In genomic region chr10:122096462-122096979, GRCm38 (mm10) we compare ENCODE assay signal across 8 mouse cellular contexts. TPM values are rescaled to one million over a fixed set of nuclear protein-coding genes. Genes with fewer than 3 reads are reported as not detected.
DNase-seq lines count a peak whose midpoint lies in the region; ATAC-seq and TF ChIP-seq lines count a peak whose summit lies in the region.

No protein-coding gene starts in this region.

- H3K36me3 ChIP-seq in heart, embryonic 13.5 days = peaks cover 27% of the 10 kb centered on the region
- peaks cover 0 to 25% of the 10 kb centered on the region in 2 experiments for H3K36me3 ChIP-seq in CH12.LX (replicated peaks in 1 of 2; ENCODE audit: control insufficient read depth in 1 of 2, insufficient read depth in 1 of 2, low read length in 1 of 2)
- 0 out of 2 replicates have a peak, but pooled peaks cover 6% of the 10 kb centered on the region for H3K36me3 ChIP-seq in hindbrain, embryonic 15.5 days

- no peaks in the 10 kb centered on the region for H3K9me3 ChIP-seq in heart, embryonic 13.5 days
- H3K9me3 ChIP-seq in CH12.LX (replicated peaks; ENCODE audit: low read length) = no peaks in the 10 kb centered on the region
- no peaks in the 10 kb centered on the region for H3K9me3 ChIP-seq in hindbrain, embryonic 15.5 days

- H3K79me2 ChIP-seq in CH12.LX (replicated peaks; ENCODE audit: control insufficient read depth, extremely low read depth, insufficient read depth, poor library complexity, severe bottlenecking) = peaks cover 5% of the 10 kb centered on the region; the same call in 1 of the 2 replicates

- peak overlapping the region; percentile 83 for H3K4me2 ChIP-seq in heart, embryonic 13.5 days
- H3K4me2 ChIP-seq in CH12.LX (ENCODE audit: insufficient read depth, low read depth, poor library complexity, severe bottlenecking) = peak overlapping the region; percentile 18
- peak overlapping the region; percentile 91 for H3K4me2 ChIP-seq in hindbrain, embryonic 15.5 days

- peak overlapping the region; percentile 93 for H3K9ac ChIP-seq in heart, embryonic 13.5 days
- H3K9ac ChIP-seq in CH12.LX (ENCODE audit: insufficient read depth, low read depth) = peak overlapping the region; percentile 75
- peak overlapping the region; percentile 86 for H3K9ac ChIP-seq in hindbrain, embryonic 15.5 days

- peaks cover 12% of the 10 kb centered on the region for H3K4me1 ChIP-seq in heart, embryonic 13.5 days
- H3K4me1 ChIP-seq in CH12.LX (ENCODE audit: control insufficient read depth in 1 of 2, insufficient read depth in 2 of 2) = peaks cover 3 to 15% of the 10 kb centered on the region in 2 experiments
- H3K4me1 ChIP-seq in hindbrain, embryonic 15.5 days (replicated peaks) = peaks cover 12% of the 10 kb centered on the region

- TF ChIP-seq EP300 in CH12.LX (IDR thresholded peaks at IDR 0.05; ENCODE audit: low read length) = no peak

- no peaks in the 10 kb centered on the region for H3K27me3 ChIP-seq in heart, embryonic 13.5 days (replicated peaks)
- no peaks in the 10 kb centered on the region for H3K27me3 ChIP-seq in CH12.LX (replicated peaks)
- no peaks in the 10 kb centered on the region for H3K27me3 ChIP-seq in hindbrain, embryonic 15.5 days

- no peak for TF ChIP-seq RAD21 in CH12.LX (IDR thresholded peaks at IDR 0.05; ENCODE audit: low read depth, low read length)

- under 1% methylated on average over 48 of the region's 48 CpGs for WGBS in heart, embryonic 13.5 days
- whole genome bisulfite sequencing in hindbrain, embryonic 15.5 days = under 1% methylated on average over 48 of the region's 48 CpGs

- ATAC-seq in heart, embryonic 13.5 days (ENCODE audit: extremely low read depth, insufficient number of reproducible peaks, low FRiP score, low TSS enrichment) = peak; percentile 48
- ATAC-seq in hindbrain, embryonic 15.5 days (ENCODE audit: low FRiP score, low read depth) = no peak; the same call in 1 of the 2 replicates

- dilution Hi-C loops in CH12.LX (cut with MboI; ENCODE audit: extremely low pct_ligation_motif_present, extremely low pct_unique_long_range_greater_than_20kb, low sequenced_read_pairs) = no loop called here

- in situ Hi-C loops in CH12.LX (cut with MboI; ENCODE audit: low pct_ligation_motif_present, low pct_unique_long_range_greater_than_20kb, low sequenced_read_pairs) = no loop called here

- peak overlapping the region; percentile 93 for H3K27ac ChIP-seq in heart, embryonic 13.5 days (replicated peaks)
- H3K27ac ChIP-seq in CH12.LX (ENCODE audit: insufficient read depth, low read depth) = 0 out of 2 replicates have a peak overlapping the region, but pooled peaks have one; percentile 9
- H3K27ac ChIP-seq in hindbrain, embryonic 15.5 days (replicated peaks) = peak overlapping the region; percentile 93

- TF ChIP-seq CTCF in CH12.LX (conservative IDR thresholded peaks at IDR 0.05 in 1 of 2, IDR thresholded peaks at IDR 0.05 in 1 of 2; ENCODE audit: low read depth in 2 of 2, low read length in 2 of 2) = no peak

- no peak for TF ChIP-seq POLR2A in CH12.LX (IDR thresholded peaks at IDR 0.05; ENCODE audit: low read depth, low read length)

- DNase-seq in heart, postnatal 4 days = no peak
- peak; percentile 37 for DNase-seq in CH12.LX (ENCODE audit: extremely low read depth)
- peak; percentile 7 for DNase-seq in c-Kit-positive CD71-positive TER-119-positive erythroid progenitor cells, embryonic 14.5 days (ENCODE audit: low spot score)
- peak; percentile 72 for DNase-seq in mesoderm, embryonic 11.5 days (ENCODE audit: low read depth, low spot score)
- no peak for DNase-seq in natural killer cell, adult 2 months (ENCODE audit: low spot score in 2 of 2)
- DNase-seq in B cell, adult 2 months = no peak

- H3K4me3 ChIP-seq in heart, embryonic 13.5 days = peak overlapping the region; percentile 82
- H3K4me3 ChIP-seq in CH12.LX (replicated peaks in 1 of 3; ENCODE audit: low read depth in 2 of 3, low read length in 2 of 3, poor library complexity in 1 of 3) = peak overlapping the region; percentile 45 to 85 (median 76)
- H3K4me3 ChIP-seq in hindbrain, embryonic 15.5 days = peak overlapping the region; percentile 89

TF ChIP-seq in CH12.LX, 34 proteins besides CTCF, POLR2A, EP300 and RAD21:
- TF ChIP-seq PAX5 (IDR thresholded peaks at IDR 0.05; ENCODE audit: low read length) = no peak
- TF ChIP-seq NELFE (IDR thresholded peaks at IDR 0.05; ENCODE audit: low read depth, low read length) = no peak
- TF ChIP-seq MAFK (IDR thresholded peaks at IDR 0.05; ENCODE audit: insufficient replicate concordance, low read length) = no peak
- peak; percentile 53 for TF ChIP-seq NRF1 (IDR thresholded peaks at IDR 0.05; ENCODE audit: low read depth, low read length)
- 0 out of 2 replicates have a peak, but pooled peaks have one; percentile 8 for TF ChIP-seq TBP (conservative IDR thresholded peaks at IDR 0.05; ENCODE audit: low read depth, low read length)
- TF ChIP-seq ZC3H11A (IDR thresholded peaks at IDR 0.05; ENCODE audit: low read depth, low read length) = no peak
- TF ChIP-seq JUND (conservative IDR thresholded peaks at IDR 0.05; ENCODE audit: low read depth, low read length) = no peak
- no peak for TF ChIP-seq SMC3 (IDR thresholded peaks at IDR 0.05; ENCODE audit: low read depth, low read length)
- TF ChIP-seq RCOR1 (conservative IDR thresholded peaks at IDR 0.05; ENCODE audit: low read depth, low read length) = no peak
- TF ChIP-seq CHD1 (IDR thresholded peaks at IDR 0.05; ENCODE audit: low read depth, low read length) = no peak
- TF ChIP-seq USF1 (IDR thresholded peaks at IDR 0.05; ENCODE audit: low read depth, low read length) = peak; percentile 60
- 0 out of 2 replicates have a peak, but pooled peaks have one; percentile 35 for TF ChIP-seq MEF2A (IDR thresholded peaks at IDR 0.05; ENCODE audit: borderline replicate concordance, low read depth, low read length)
- peak; percentile 94; the same call in 1 of the 2 replicates for TF ChIP-seq UBTF (IDR thresholded peaks at IDR 0.05; ENCODE audit: low read depth, low read length)
- TF ChIP-seq CHD2 (IDR thresholded peaks at IDR 0.05; ENCODE audit: low read length) = no peak
- TF ChIP-seq ZKSCAN1 (IDR thresholded peaks at IDR 0.05; ENCODE audit: borderline replicate concordance, low read depth, low read length) = no peak
- TF ChIP-seq HCFC1 (IDR thresholded peaks at IDR 0.05; ENCODE audit: low read depth, low read length) = 0 out of 2 replicates have a peak, but pooled peaks have one; percentile 32
- TF ChIP-seq MYC (IDR thresholded peaks at IDR 0.05; ENCODE audit: low read depth, low read length) = 0 out of 2 replicates have a peak, but pooled peaks have one; percentile 46
- no peak for TF ChIP-seq E2F4 (IDR thresholded peaks at IDR 0.05; ENCODE audit: insufficient replicate concordance, low read depth, low read length)
- TF ChIP-seq IRF4 (IDR thresholded peaks at IDR 0.05; ENCODE audit: low read depth, low read length) = peak; percentile 6; the same call in 1 of the 2 replicates
- TF ChIP-seq TCF12 (IDR thresholded peaks at IDR 0.05; ENCODE audit: low read depth, low read length) = 0 out of 2 replicates have a peak, but pooled peaks have one; percentile 25
- no peak for TF ChIP-seq POLR2AphosphoS2 (IDR thresholded peaks at IDR 0.05; ENCODE audit: low read depth, low read length)
- no peak for TF ChIP-seq ZMIZ1 (IDR thresholded peaks at IDR 0.05; ENCODE audit: low read depth, low read length)
- no peak for TF ChIP-seq ETS1 (conservative IDR thresholded peaks at IDR 0.05; ENCODE audit: low read depth, low read length)
- peak; percentile 56 for TF ChIP-seq ZNF384 (IDR thresholded peaks at IDR 0.05; ENCODE audit: low read depth, low read length)
- peak; percentile 48 for TF ChIP-seq ELF1 (IDR thresholded peaks at IDR 0.05; ENCODE audit: low read depth, low read length)
- no peak for TF ChIP-seq MAZ (IDR thresholded peaks at IDR 0.05; ENCODE audit: low read depth, low read length)
- TF ChIP-seq JUN (IDR thresholded peaks at IDR 0.05; ENCODE audit: insufficient read depth, low read depth, low read length) = no peak
- TF ChIP-seq SIN3A (IDR thresholded peaks at IDR 0.05; ENCODE audit: low read length) = peak; percentile 63; the same call in 1 of the 2 replicates
- no peak for TF ChIP-seq GABPA (IDR thresholded peaks at IDR 0.05; ENCODE audit: insufficient replicate concordance, low read depth, low read length)
- TF ChIP-seq MAX (IDR thresholded peaks at IDR 0.05; ENCODE audit: low read length) = peak; percentile 80; the same call in 1 of the 2 replicates
- TF ChIP-seq USF2 (conservative IDR thresholded peaks at IDR 0.05; ENCODE audit: low read depth, low read length) = peak; percentile 47; the same call in 1 of the 2 replicates
- peak; percentile 89 for TF ChIP-seq MXI1 (IDR thresholded peaks at IDR 0.05; ENCODE audit: low read depth, low read length)
- no peak for TF ChIP-seq KAT2A (IDR thresholded peaks at IDR 0.05; ENCODE audit: insufficient replicate concordance, low read length)
- peak; percentile 42; the same call in 1 of the 2 replicates for TF ChIP-seq BHLHE40 (IDR thresholded peaks at IDR 0.05; ENCODE audit: low read depth, low read length)

RNA-seq across cellular contexts. Expression of gene Rxylt1, which starts 0.7 kb away (rescaled TPM):
- 36.2 and 41.6 TPM in 2 replicates for polyA plus RNA-seq in heart, embryonic 13.5 days (2015; fragmentation: Nextera tagmentation; extraction: Ambion mirVana)
- 10 to 100 TPM; 45.0 to 47.3 TPM for total RNA-seq in heart, postnatal 4 days (2021)
- total RNA-seq in CH12.LX (2012; rRNA removed) (19.5 and 22.9 TPM in 2 replicates), CH12.LX (2014; rRNA removed) (78.0 and 90.9 TPM in 2 replicates)
- 57.4 and 68.7 TPM in 2 replicates for polyA plus RNA-seq in CH12.LX (2012; ENCODE audit: insufficient read length, low read depth)
- 39.5 and 42.3 TPM in 2 replicates for polyA plus RNA-seq in hindbrain, embryonic 15.5 days (2015; fragmentation: Nextera tagmentation; extraction: Ambion mirVana)

RNA-seq across cellular contexts. Expression of gene Srgap1, which starts 49.4 kb away (rescaled TPM):
- polyA plus RNA-seq in heart, embryonic 13.5 days (2015; fragmentation: Nextera tagmentation; extraction: Ambion mirVana) = 8.0 and 8.9 TPM in 2 replicates
- 10 to 100 TPM; 11.9 to 13.2 TPM for total RNA-seq in heart, postnatal 4 days (2021)
- total RNA-seq in CH12.LX (2012; rRNA removed) = not detected in 2 replicates
- not detected in 2 replicates for total RNA-seq in CH12.LX (2014; rRNA removed)
- polyA plus RNA-seq in CH12.LX (2012; ENCODE audit: insufficient read length, low read depth) = not detected in 2 replicates
- 36.4 and 38.2 TPM in 2 replicates for polyA plus RNA-seq in hindbrain, embryonic 15.5 days (2015; fragmentation: Nextera tagmentation; extraction: Ambion mirVana)

Comparison
In these comparisons a context has a peak if more than half of its experiments do, and no peak if none do; other contexts are left out.
1. H3K27ac ChIP-seq: peak in every context shown above with its lines; median percentile 93 in heart, embryonic 13.5 days; 93 in hindbrain, embryonic 15.5 days; 9 in CH12.LX.
2. H3K4me2 ChIP-seq: peak in every context shown above with its lines; median percentile 91 in hindbrain, embryonic 15.5 days; 83 in heart, embryonic 13.5 days; 18 in CH12.LX.
3. DNase-seq: peak in CH12.LX (single experiment), c-Kit-positive CD71-positive TER-119-positive erythroid progenitor cells, embryonic 14.5 days (single experiment) and mesoderm, embryonic 11.5 days (single experiment); none in heart, postnatal 4 days (single experiment), natural killer cell, adult 2 months (0 of 2) and B cell, adult 2 months (0 of 2).
4. Peak in every context shown above with its lines, with median percentiles within 50 percentile points of each other: H3K4me3 ChIP-seq and H3K9ac ChIP-seq.